Mouse (Mus musculus) brain, embryonic 14.5 days (tissue): Measurements from ENCODE around the gene Erlin1.

Experiments
- CTCF ChIP-seq: fragments of 200-500 bp; IDR thresholded peaks from 2 replicates; pipeline ENCODE4 v1.5.1; 2012; ENCODE audit warnings: inconsistent platforms, mild to moderate bottlenecking, moderate library complexity, borderline replicate concordance; ENCODE audit not compliant: insufficient read depth, insufficient read length; ENCODE audit errors: extremely low read depth
- POLR2A ChIP-seq: fragments of 200-500 bp; IDR thresholded peaks from 2 replicates; pipeline ENCODE4 v1.6.1; 2012; ENCODE audit warnings: mild to moderate bottlenecking, inconsistent platforms, borderline replicate concordance; ENCODE audit not compliant: poor library complexity, insufficient read depth, insufficient read length, severe bottlenecking; ENCODE audit errors: extremely low read depth

- TF ChIP-seq CTCF (no peak), POLR2A (no peak)
Measured at GRCm38 (mm10) chr19:44100840-44101239, 31.3 kb upstream of the Erlin1 start.
